Mouse (Mus musculus): ENCODE data around the gene Alkbh1.

The Alkbh1 gene

DNA sequence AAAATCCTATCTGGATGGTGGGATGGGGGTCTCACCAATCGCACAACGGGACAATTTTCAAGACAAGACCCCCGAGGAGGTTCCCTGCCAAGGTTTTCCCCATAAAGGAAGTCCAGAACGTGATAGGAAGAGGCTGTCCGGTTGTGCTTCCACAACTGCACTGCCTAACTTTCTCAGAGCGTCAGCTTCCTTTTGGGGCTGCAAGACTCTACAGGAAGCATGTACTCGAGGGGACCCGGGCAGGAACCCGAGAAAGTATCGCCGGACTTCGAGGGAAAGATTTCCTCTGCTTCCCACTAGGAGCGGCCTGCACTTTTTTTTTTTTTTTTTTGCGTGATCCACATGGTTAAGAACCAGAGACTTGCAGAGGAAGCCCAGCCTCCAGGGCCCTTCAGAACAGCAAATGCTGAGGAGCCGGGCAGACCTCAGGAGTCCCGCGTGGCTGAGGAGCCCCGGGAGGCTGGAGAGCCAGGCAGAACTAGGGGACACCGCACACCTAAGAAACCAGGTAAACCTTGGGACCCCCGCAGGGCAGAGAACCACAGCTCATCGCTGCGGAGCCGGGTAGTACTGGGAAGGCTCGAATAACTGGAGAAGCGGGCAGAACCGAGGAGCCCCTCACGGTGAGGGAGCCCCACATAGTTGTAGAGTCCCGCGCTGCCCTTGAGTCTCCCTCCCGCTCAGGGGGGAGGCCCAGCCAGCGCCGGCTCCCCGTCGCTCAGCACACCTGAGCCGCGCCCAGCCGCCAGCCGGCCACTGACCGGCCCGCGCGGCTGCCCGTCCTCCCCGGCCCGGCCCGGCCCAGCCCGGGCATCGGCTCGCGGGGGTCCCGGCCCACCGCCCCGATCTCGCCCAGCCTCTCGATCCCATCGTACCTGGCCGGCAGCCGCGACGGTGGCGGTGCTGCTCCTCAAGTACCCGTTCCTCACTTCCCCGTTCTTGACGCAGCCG is 56.4 kb downstream of the Alkbh1 start:
- peak in 1 of 2 experiments; percentile 12 for DNase-seq (ENCODE audit: low read depth in 1 of 2, low spot score in 2 of 2)

DNA sequence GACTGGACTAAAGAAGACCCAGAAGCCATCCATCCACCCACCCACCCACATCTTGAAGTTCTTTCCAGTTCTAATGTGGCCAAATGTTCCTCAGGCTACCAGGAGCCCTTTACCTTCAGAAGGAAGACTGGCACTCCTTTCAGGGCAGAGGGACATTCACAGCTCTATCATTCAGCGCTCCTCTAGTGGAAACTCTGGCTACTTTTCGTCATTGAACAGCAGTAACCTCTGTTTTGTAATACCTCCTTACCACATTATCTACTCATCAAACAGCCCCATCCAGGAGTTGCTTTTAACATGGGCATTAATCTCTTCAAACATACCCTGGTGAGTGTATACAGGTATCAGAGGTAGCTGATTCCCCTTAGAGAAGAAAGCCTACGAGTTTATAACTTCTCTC is 58.8 kb downstream of the Alkbh1 start:
- DNase-seq (ENCODE audit: low read depth in 1 of 2, low spot score in 2 of 2): no peak

DNA sequence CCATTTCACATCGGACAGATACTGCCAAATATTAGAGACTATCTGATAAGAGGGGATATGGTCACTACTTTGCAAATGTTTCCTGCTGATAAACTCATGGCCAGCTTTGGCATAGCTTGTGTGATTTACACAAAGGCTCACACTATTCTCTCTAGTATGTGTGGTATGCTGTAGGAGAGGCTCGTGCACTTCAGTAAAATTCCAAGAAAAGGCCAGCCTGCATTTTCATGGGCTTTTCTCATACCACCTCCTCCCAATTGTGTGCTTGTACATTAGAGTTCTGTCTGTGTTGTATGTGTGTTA is 62.5 kb downstream of the Alkbh1 start:
- no peak for DNase-seq (ENCODE audit: low read depth in 1 of 2, low spot score in 2 of 2)

DNA sequence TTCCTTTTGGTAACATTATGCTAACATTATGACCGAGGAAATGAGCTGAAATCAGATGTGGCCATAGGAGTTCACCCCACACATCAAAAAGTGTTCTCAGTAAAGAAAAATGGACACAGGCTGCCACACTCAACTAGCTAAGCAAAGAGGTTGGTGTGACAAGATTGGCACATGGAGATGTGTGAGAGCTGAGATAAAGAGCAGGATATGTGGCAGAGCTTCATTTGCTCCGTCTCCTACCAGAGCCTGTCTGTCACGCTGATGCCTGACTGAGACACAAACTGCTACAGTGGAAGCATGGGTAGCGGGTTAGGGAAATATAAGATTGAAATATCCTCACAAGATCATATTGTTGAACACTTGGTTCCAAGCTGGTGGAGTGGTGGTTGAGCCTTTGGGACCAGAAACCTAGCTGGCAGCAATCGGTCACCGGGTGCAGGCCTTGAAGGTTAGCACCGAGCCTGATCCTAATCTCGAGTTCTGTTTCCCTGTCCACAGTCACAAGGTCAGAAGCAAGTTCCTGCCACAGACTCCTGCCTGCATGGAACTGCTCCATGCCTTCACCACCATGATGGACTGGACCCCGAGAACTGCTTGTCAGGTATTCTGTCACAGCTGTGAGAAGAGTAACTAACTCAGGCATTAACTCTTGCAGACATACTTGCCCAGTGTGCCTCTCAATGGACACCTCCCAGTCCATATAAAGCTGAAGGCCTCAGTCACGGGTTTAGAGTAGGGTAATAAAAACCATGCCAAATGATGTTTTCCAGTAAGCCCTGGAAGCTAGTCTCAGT is 63.0 kb downstream of the Alkbh1 start:
- DNase-seq (ENCODE audit: low read depth in 1 of 2, low spot score in 2 of 2): no peak

DNA sequence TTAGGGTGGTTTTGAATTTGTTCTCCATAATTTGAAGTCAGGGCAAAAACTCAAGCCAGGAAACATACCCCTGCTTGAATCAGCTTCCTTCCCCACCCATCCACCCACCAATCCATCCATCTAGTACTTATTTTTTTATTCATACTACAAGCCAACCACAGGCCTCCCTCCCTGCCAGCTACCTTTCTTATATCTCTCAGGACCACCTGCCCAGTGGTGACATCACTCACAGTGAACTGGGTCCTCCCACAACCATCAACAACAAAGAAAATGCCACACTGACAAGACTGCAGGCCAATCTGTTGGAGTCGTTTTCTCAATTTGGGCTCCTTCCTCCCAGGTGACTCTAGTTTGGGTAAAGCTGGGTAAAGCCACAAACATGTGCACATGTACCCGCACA is 64.3 kb downstream of the Alkbh1 start:
- no peak for DNase-seq (ENCODE audit: low read depth in 1 of 2, low spot score in 2 of 2)
